Mouse (Mus musculus) brain, adult 2 months (tissue): ENCODE data around the gene Osbpl6.

Experiments
- DNase-seq: peaks from one replicate; pipeline ENCODE4 v3.0.0; 2011; ENCODE audit warnings: low read depth, low spot score

The Osbpl6 gene

DNA sequence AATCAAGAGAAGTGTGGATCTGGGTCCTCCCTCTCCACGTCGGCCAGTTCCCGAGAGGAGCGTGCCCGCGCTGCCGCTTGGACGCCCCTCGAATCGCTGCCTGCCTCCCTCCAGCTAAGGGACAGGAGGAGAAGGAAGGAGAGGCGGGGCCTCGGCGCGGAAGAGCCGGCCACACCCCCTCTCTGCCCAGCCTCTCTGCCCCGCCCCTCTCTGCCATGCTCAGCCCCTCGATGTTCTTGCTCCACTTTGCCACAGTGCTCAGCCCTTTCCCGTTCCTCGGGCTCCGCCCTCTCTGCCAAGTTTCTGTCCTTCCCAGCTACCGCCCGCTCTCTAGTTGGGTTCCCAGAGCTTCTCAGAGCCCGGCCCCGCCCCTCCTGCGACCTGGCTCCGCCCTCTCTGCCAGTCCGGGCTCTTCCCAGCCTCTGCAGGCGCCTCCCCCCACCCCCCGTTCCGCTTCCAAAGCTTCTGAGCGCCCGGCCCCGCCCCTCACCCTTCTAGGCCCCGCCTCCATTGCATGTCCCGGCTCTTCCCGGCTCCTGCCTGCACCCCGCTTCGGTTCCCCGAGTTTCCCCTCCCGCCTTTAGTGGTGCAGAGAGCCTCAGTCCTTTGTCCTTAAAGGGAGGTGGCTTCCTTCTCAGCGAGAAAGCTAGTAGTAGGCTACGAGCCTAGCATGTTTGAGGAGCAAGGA is 241.7 kb downstream of the Osbpl6 start, which contains the start of the genes Prkra and Pjvk:
Gene Prkra, minus strand, starts transcription at position 133 of the 688 bp plus-strand sequence.
Gene Pjvk, plus strand, starts transcription at position 594 of the 688 bp plus-strand sequence.
- peak; percentile 99 for DNase-seq

DNA sequence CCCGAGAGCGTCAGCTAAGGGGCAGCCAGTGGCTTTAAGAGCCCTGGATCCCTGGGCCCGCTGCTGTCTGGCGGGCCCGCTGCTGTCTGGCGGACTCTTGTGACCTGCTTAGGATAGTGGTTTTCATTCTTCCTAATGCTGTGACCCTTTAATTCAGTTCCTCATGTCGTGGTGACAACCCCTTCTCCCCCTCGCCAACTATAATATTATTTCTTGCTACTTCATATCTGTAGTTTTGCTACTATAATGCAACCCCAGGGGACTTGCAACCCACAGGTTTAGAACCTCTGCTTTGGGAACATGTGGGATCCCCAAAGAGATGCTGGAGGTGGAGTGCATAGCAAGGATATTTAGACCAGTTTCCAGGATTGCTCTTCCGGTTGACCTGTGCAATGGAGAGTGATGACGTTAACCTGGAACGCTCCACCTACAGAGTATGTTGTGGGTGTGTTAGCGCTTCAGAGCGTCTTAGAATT is 242.4 kb downstream of the Osbpl6 start:
- DNase-seq: peak; percentile 55
